Mouse (Mus musculus): ENCODE measurements at regions not wholly inside any gene's neighbourhood (a gene's known extent, or its start where the extent isn't known, plus 50 kb on each side); places are given as distances from the start of the nearest gene placed in this dataset.

DNA sequence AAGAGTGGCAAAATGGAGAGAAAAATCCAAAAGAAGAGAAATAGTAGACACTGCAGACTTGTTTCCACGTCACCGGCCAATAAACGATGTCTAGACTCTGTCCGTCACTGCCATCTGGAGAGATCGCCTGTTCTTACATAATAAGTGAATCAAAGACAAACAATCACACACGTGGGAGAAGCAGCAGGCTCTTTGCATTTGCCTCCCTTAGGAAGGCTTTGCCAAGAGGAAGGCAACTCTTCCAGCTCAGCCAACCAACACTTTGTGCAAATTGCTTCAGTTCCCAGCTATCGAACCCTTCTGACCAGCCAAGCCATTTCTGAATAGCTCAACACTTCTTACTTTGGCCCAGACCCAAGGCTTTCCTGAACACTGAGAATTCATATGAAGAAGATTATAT, 432.8 kb downstream of the 1700129C05Rik start:
- Histone ChIP-seq H3K27me3 (ENCODE audit: control insufficient read depth in 1 of 2, insufficient read depth in 2 of 2, low read length in 2 of 2) (no peaks in the 10 kb centered on the region), H3K9ac (ENCODE audit: control insufficient read depth, low read depth, low read length, poor library complexity, severe bottlenecking) (no peak overlapping the region), H3K9me3 (replicated peaks; ENCODE audit: insufficient read depth, low read length) (no peaks in the 10 kb centered on the region), H3K27ac (ENCODE audit: control insufficient read depth, low read depth, low read length) (no peak overlapping the region), H3K4me1 (ENCODE audit: control insufficient read depth in 1 of 2, insufficient read depth in 2 of 2, low read length in 2 of 2) (no peaks in the 10 kb centered on the region), H3K4me3 (ENCODE audit: control insufficient read depth in 1 of 2, insufficient read depth in 1 of 2, low read depth in 2 of 2, low read length in 2 of 2) (no peak overlapping the region), H3K36me3 (ENCODE audit: control insufficient read depth in 1 of 2, insufficient read depth in 2 of 2, low read length in 2 of 2) (no peaks in the 10 kb centered on the region), H3K79me2 (ENCODE audit: control insufficient read depth, insufficient read depth, low read length, poor library complexity) (no peaks in the 10 kb centered on the region)
- no peak for DNase-seq (ENCODE audit: low read depth, low spot score)
- no peak for TF ChIP-seq UBTF (IDR thresholded peaks at IDR 0.05; ENCODE audit: borderline replicate concordance, insufficient read depth, low read depth, low read length)
- no peak for TF ChIP-seq GABPA (IDR thresholded peaks at IDR 0.05; ENCODE audit: low read depth, low read length)
- no peak for TF ChIP-seq MYC (IDR thresholded peaks at IDR 0.05; ENCODE audit: low read depth, low read length)
- TF ChIP-seq ELF1 (IDR thresholded peaks at IDR 0.05; ENCODE audit: low read depth, low read length) = no peak
- no peak for TF ChIP-seq JUND (IDR thresholded peaks at IDR 0.05; ENCODE audit: low read depth, low read length)
- no peak for TF ChIP-seq CHD2 (IDR thresholded peaks at IDR 0.05; ENCODE audit: low read length)
- TF ChIP-seq ETS1 (IDR thresholded peaks at IDR 0.05; ENCODE audit: low read depth, low read length) = no peak
- TF ChIP-seq MAZ (IDR thresholded peaks at IDR 0.05; ENCODE audit: low read depth, low read length) = no peak
- TF ChIP-seq MAX (IDR thresholded peaks at IDR 0.05; ENCODE audit: low read length) = no peak
- no peak for TF ChIP-seq TAL1 (IDR thresholded peaks at IDR 0.05; ENCODE audit: low read length)

DNA sequence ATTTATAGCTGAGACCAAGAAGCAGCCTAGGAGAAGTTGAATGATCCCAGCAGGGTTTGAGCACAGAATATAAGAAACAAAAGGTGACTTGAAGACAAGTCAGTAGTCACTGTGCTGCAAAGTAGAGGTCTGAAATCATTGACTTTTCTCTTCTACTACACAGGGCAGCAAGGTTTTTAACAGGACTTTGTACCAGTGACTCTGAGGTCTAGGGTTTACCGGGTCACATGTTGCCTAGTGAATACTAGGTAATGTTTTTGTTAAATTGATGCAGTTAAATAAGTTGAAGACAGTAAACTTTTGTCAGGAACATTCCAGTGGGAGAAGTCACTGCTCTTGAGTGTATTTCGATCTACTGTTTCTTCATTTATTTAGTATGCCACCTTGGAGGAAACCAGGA, 433.4 kb downstream of the 1700129C05Rik start:
- Histone ChIP-seq H3K27me3 (ENCODE audit: control insufficient read depth in 1 of 2, insufficient read depth in 2 of 2, low read length in 2 of 2) (no peaks in the 10 kb centered on the region), H3K27ac (ENCODE audit: control insufficient read depth, low read depth, low read length) (no peak overlapping the region), H3K4me3 (ENCODE audit: control insufficient read depth in 1 of 2, insufficient read depth in 1 of 2, low read depth in 2 of 2, low read length in 2 of 2) (no peak overlapping the region), H3K9me3 (replicated peaks; ENCODE audit: insufficient read depth, low read length) (no peaks in the 10 kb centered on the region), H3K79me2 (ENCODE audit: control insufficient read depth, insufficient read depth, low read length, poor library complexity) (no peaks in the 10 kb centered on the region), H3K36me3 (ENCODE audit: control insufficient read depth in 1 of 2, insufficient read depth in 2 of 2, low read length in 2 of 2) (no peaks in the 10 kb centered on the region), H3K9ac (ENCODE audit: control insufficient read depth, low read depth, low read length, poor library complexity, severe bottlenecking) (no peak overlapping the region), H3K4me1 (ENCODE audit: control insufficient read depth in 1 of 2, insufficient read depth in 2 of 2, low read length in 2 of 2) (no peaks in the 10 kb centered on the region)
- no peak for DNase-seq (ENCODE audit: low read depth, low spot score)
- no peak for TF ChIP-seq TBP (IDR thresholded peaks at IDR 0.05; ENCODE audit: low read depth, low read length)
- no peak for TF ChIP-seq TCF12 (IDR thresholded peaks at IDR 0.05; ENCODE audit: low read depth, low read length)
- TF ChIP-seq ETS1 (IDR thresholded peaks at IDR 0.05; ENCODE audit: low read depth, low read length) = no peak
- no peak for TF ChIP-seq MYC (IDR thresholded peaks at IDR 0.05; ENCODE audit: low read depth, low read length)
- no peak for TF ChIP-seq BHLHE40 (IDR thresholded peaks at IDR 0.05; ENCODE audit: borderline replicate concordance, low read depth, low read length)
- TF ChIP-seq USF1 (IDR thresholded peaks at IDR 0.05; ENCODE audit: low read depth, low read length) = no peak
- TF ChIP-seq POLR2AphosphoS5 (IDR thresholded peaks at IDR 0.05; ENCODE audit: borderline replicate concordance, low read depth, low read length) = no peak
- no peak for TF ChIP-seq KAT2A (conservative IDR thresholded peaks at IDR 0.05; ENCODE audit: low read depth, low read length)
- no peak for TF ChIP-seq HCFC1 (IDR thresholded peaks at IDR 0.05; ENCODE audit: low read depth, low read length)
- no peak for TF ChIP-seq JUND (IDR thresholded peaks at IDR 0.05; ENCODE audit: low read depth, low read length)

All from MEL (cell line).